Mouse (Mus musculus): Measurements from ENCODE around the gene Tmem215. TPM values are rescaled to one million over a fixed set of nuclear protein-coding genes. Genes with fewer than 3 reads are reported as not detected.

Tmem215 gene
- polyA plus RNA-seq, 2 experiments: 0.03 TPM; not detected in 1

- WGBS (ENCODE audit: insufficient replicate concordance): 63% methylated on average over 6 of the region's 6 CpGs
- H3K27ac ChIP-seq: no peak overlapping the region
- H3K4me3 ChIP-seq (ENCODE audit: insufficient read depth in 1 of 2, low read depth in 2 of 2, low read length in 2 of 2): no peak overlapping the region
- TF ChIP-seq CTCF (IDR thresholded peaks at IDR 0.05; ENCODE audit: low read depth): no peak
- TF ChIP-seq EP300 (IDR thresholded peaks at IDR 0.05; ENCODE audit: low read depth): no peak
- H3K9ac ChIP-seq (replicated peaks): no peak overlapping the region
- H3K9me3 ChIP-seq (ENCODE audit: control insufficient read depth, low read length): no peaks in the 10 kb centered on the region
- ATAC-seq (ENCODE audit: insufficient read depth): no peak
- no peaks in the 10 kb centered on the region for H3K27me3 ChIP-seq (ENCODE audit: control insufficient read depth, insufficient read depth, low read length)
- H3K4me2 ChIP-seq (ENCODE audit: low read depth): no peak overlapping the region
- H3K4me1 ChIP-seq (replicated peaks; ENCODE audit: control insufficient read depth in 2 of 2, insufficient read depth in 2 of 2, low read length in 1 of 2): no peaks in the 10 kb centered on the region
- H3K36me3 ChIP-seq (replicated peaks; ENCODE audit: control insufficient read depth, insufficient read depth, low read depth): no peaks in the 10 kb centered on the region
- no peak for DNase-seq (ENCODE audit: low read depth in 3 of 3, low spot score in 3 of 3)
Measured at GRCm38 (mm10) chr4:40496354-40496753, 24.4 kb downstream of the Tmem215 start.

GRCm38 (mm10) chr4:40496828-40497227, 24.8 kb downstream of the Tmem215 start:
- WGBS (ENCODE audit: insufficient replicate concordance): 81% methylated on average over 5 of the region's 5 CpGs
- no peak for TF ChIP-seq EP300 (IDR thresholded peaks at IDR 0.05; ENCODE audit: low read depth)
- TF ChIP-seq CTCF (IDR thresholded peaks at IDR 0.05; ENCODE audit: low read depth): no peak
- Histone ChIP-seq H3K27ac (no peak overlapping the region), H3K9me3 (ENCODE audit: control insufficient read depth, low read length) (no peaks in the 10 kb centered on the region), H3K4me2 (ENCODE audit: low read depth) (no peak overlapping the region), H3K4me3 (ENCODE audit: insufficient read depth in 1 of 2, low read depth in 2 of 2, low read length in 2 of 2) (no peak overlapping the region), H3K9ac (replicated peaks) (no peak overlapping the region), H3K27me3 (ENCODE audit: control insufficient read depth, insufficient read depth, low read length) (no peaks in the 10 kb centered on the region), H3K36me3 (replicated peaks; ENCODE audit: control insufficient read depth, insufficient read depth, low read depth) (no peaks in the 10 kb centered on the region), H3K4me1 (replicated peaks; ENCODE audit: control insufficient read depth in 2 of 2, insufficient read depth in 2 of 2, low read length in 1 of 2) (no peaks in the 10 kb centered on the region)
- no peak for ATAC-seq (ENCODE audit: insufficient read depth)
- DNase-seq (ENCODE audit: low read depth in 3 of 3, low spot score in 3 of 3): no peak

- no peak overlapping the region for H3K4me2 ChIP-seq (ENCODE audit: low read depth)
- TF ChIP-seq EP300 (IDR thresholded peaks at IDR 0.05; ENCODE audit: low read depth): no peak
- no peak for TF ChIP-seq CTCF (IDR thresholded peaks at IDR 0.05; ENCODE audit: low read depth)
- no peak overlapping the region for H3K4me3 ChIP-seq (ENCODE audit: insufficient read depth in 1 of 2, low read depth in 2 of 2, low read length in 2 of 2)
- no peaks in the 10 kb centered on the region for H3K27me3 ChIP-seq (ENCODE audit: control insufficient read depth, insufficient read depth, low read length)
- DNase-seq (ENCODE audit: low read depth in 3 of 3, low spot score in 3 of 3): no peak
- H3K27ac ChIP-seq: no peak overlapping the region
- H3K4me1 ChIP-seq (replicated peaks; ENCODE audit: control insufficient read depth in 2 of 2, insufficient read depth in 2 of 2, low read length in 1 of 2): no peaks in the 10 kb centered on the region
- H3K9ac ChIP-seq (replicated peaks): no peak overlapping the region
- no peaks in the 10 kb centered on the region for H3K9me3 ChIP-seq (ENCODE audit: control insufficient read depth, low read length)
- no peak for ATAC-seq (ENCODE audit: insufficient read depth)
- no peaks in the 10 kb centered on the region for H3K36me3 ChIP-seq (replicated peaks; ENCODE audit: control insufficient read depth, insufficient read depth, low read depth)
- WGBS (ENCODE audit: insufficient replicate concordance): 64% methylated on average over 11 of the region's 11 CpGs
Measured at GRCm38 (mm10) chr4:40499812-40500591, 28.0 kb downstream of the Tmem215 start.

GRCm38 (mm10) chr4:40502459-40502858, 30.5 kb downstream of the Tmem215 start:
- ATAC-seq (ENCODE audit: insufficient read depth): no peak
- Histone ChIP-seq H3K27me3 (ENCODE audit: control insufficient read depth, insufficient read depth, low read length) (no peaks in the 10 kb centered on the region), H3K4me2 (ENCODE audit: low read depth) (no peak overlapping the region), H3K27ac (no peak overlapping the region), H3K4me3 (ENCODE audit: insufficient read depth in 1 of 2, low read depth in 2 of 2, low read length in 2 of 2) (no peak overlapping the region), H3K4me1 (replicated peaks; ENCODE audit: control insufficient read depth in 2 of 2, insufficient read depth in 2 of 2, low read length in 1 of 2) (no peaks in the 10 kb centered on the region), H3K9me3 (ENCODE audit: control insufficient read depth, low read length) (no peaks in the 10 kb centered on the region), H3K36me3 (replicated peaks; ENCODE audit: control insufficient read depth, insufficient read depth, low read depth) (no peaks in the 10 kb centered on the region), H3K9ac (replicated peaks) (no peak overlapping the region)
- no peak for DNase-seq (ENCODE audit: low read depth in 3 of 3, low spot score in 3 of 3)
- WGBS (ENCODE audit: insufficient replicate concordance): 67% methylated on average over 3 of the region's 3 CpGs
- no peak for TF ChIP-seq CTCF (IDR thresholded peaks at IDR 0.05; ENCODE audit: low read depth)
- no peak for TF ChIP-seq EP300 (IDR thresholded peaks at IDR 0.05; ENCODE audit: low read depth)

GRCm38 (mm10) chr4:40509534-40509933, 37.6 kb downstream of the Tmem215 start:
- Histone ChIP-seq H3K27ac (no peak overlapping the region), H3K9ac (replicated peaks) (no peak overlapping the region), H3K27me3 (ENCODE audit: control insufficient read depth, insufficient read depth, low read length) (no peaks in the 10 kb centered on the region), H3K4me3 (ENCODE audit: insufficient read depth in 1 of 2, low read depth in 2 of 2, low read length in 2 of 2) (no peak overlapping the region), H3K9me3 (ENCODE audit: control insufficient read depth, low read length) (no peaks in the 10 kb centered on the region), H3K4me1 (replicated peaks; ENCODE audit: control insufficient read depth in 2 of 2, insufficient read depth in 2 of 2, low read length in 1 of 2) (no peaks in the 10 kb centered on the region), H3K36me3 (replicated peaks; ENCODE audit: control insufficient read depth, insufficient read depth, low read depth) (no peaks in the 10 kb centered on the region), H3K4me2 (ENCODE audit: low read depth) (no peak overlapping the region)
- ATAC-seq (ENCODE audit: insufficient read depth) (no peak), DNase-seq (ENCODE audit: low read depth in 3 of 3, low spot score in 3 of 3) (no peak)
- TF ChIP-seq CTCF (IDR thresholded peaks at IDR 0.05; ENCODE audit: low read depth): no peak
- no peak for TF ChIP-seq EP300 (IDR thresholded peaks at IDR 0.05; ENCODE audit: low read depth)
- 76% methylated on average over 16 of the region's 16 CpGs for WGBS (ENCODE audit: insufficient replicate concordance)
